Mouse (Mus musculus) kidney, adult 8-10 months (tissue): ENCODE measurements around the gene Erp44.
A peak's percentile ranks its signal among the peaks of the same experiment; 100 is the strongest.

Experiments used
- DNase-seq, 2 experiments: peaks; one replicate each; pipeline ENCODE4 v3.0.0; 2022

The Erp44 gene

GRCm38 (mm10) chr4:48236721-48237120 lies 42.6 kb downstream of the Erp44 start:
- no peak for DNase-seq

DNA sequence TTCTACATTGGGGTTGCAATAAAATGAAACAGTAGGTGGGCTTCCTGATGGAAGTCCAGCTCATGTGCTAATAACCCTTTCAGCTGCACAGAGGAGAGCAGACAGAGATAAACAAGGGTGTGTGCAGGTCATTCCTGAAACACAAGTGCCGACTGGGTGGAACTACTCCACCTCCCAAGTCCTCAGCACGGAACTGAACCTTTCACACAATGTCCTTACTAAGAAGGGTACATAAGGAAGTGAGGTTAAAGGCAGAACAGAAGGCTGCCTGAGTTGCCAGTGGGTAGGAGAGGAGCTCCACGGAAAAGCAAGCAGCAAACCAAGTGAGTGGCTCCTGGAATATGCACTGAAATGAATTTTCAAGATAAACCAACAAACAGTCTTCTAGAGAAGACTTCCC lies 52.6 kb downstream of the Erp44 start:
- no peak for DNase-seq

DNA sequence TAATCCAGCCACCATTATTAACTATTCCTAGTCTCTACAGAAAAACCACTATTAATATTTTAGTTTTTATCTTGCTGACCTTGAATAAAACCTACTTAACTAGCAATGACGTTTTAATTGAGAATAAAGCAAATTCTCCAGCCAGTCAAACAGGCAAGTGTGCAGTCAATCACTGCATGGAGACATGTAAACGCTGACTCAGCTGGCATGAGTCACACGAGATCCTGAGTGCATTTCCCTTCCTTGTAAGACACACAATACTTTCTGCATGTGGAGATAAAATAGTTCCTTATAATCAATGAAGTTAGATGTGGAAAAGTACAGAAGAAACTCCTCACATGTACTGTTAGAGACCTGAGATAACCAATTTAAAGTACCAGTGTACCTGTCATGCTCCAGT lies 53.8 kb downstream of the Erp44 start:
- DNase-seq, result no peak

GRCm38 (mm10) chr4:48225173-48225572 lies 54.2 kb downstream of the Erp44 start:
- DNase-seq, result peak; percentile 39 to 76

DNA sequence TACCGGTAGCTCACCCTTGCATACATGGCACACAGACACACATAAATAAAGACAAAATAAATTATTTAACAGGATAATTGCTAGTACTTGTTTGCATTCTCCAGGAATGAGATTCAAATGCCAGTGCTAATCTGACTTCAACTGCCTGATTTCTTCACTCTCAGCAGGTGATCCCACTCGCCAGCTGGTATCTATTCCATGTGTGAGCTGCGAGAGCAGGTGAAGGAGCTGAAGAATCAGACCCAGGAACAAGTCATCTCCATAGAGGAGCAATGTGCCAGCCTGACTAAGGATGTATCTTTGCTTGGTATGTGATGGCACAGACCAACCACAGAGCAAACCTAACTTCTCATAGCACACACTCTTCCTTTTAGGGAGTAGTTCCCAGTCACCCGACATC lies 75.8 kb downstream of the Erp44 start:
- no peak for DNase-seq

- DNase-seq, result no peak
Measured at GRCm38 (mm10) chr4:48198447-48198846, 80.9 kb downstream of the Erp44 start.

GRCm38 (mm10) chr4:48197925-48198324 lies 81.4 kb downstream of the Erp44 start:
- DNase-seq, result no peak

- no peak for DNase-seq
Measured at GRCm38 (mm10) chr4:48182115-48182806, 97.1 kb downstream of the Erp44 start.

DNA sequence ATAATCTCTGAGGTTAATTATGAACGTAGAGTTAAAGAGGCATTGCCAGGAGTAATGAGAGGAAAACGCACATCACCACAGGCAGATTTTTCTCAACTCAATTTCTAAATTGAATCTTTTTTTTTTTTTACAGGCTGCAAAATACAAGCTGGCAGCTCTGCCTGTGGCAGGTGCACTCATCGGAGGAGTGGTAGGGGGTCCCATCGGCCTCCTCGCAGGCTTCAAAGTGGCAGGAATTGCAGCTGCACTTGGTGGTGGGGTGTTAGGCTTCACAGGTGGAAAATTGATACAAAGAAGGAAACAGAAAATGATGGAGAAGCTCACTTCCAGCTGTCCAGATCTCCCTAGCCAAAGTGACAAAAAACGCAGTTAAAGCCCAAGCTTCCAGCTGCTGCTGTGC lies 98.0 kb downstream of the Erp44 start:
- no peak for DNase-seq

DNA sequence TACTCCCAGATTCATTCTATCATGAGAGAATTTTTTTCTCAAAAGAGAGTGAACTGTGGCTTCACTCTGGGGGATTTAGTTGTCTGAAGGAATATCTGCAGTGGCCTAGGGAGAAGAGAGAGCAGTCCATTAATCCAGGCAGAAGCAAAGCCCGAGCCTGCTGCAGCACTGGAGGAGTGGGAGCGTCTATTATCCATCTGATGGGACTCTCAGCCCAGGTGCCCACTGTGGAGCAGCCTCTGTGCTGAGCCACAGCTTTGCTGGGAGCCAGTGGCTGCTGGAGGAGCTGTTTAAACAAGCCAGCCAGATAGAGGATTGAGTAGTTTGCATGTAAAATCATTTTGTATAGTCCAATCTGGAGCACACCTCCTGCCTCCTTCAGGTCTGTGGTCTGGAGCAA lies 98.4 kb downstream of the Erp44 start:
- DNase-seq, result no peak

DNA sequence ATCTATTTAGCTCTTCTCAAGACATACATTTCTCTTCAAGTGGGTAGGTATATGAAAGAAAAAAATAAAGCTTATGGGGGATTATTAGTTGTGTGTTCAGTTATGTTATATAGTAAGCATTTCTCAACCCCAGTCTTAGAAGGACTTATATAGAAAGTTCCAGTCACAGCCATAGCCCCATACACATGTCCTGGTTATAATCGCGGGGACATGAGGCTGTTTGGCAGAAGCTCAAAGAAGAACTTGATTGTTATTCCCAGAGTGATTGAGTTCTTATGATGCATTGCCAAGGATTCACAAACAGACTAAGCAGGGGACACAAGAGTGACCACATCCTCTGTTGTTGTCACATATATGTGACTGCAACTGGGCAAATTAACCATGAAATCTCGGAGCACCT lies 103.7 kb downstream of the Erp44 start:
- no peak for DNase-seq

- no peak for DNase-seq
Measured at GRCm38 (mm10) chr4:48163851-48164250, 115.5 kb downstream of the Erp44 start.

GRCm38 (mm10) chr4:48160386-48160785 lies 119.0 kb downstream of the Erp44 start:
- no peak for DNase-seq

GRCm38 (mm10) chr4:48155864-48156263 lies 123.5 kb downstream of the Erp44 start:
- DNase-seq, result no peak

- DNase-seq, result no peak
Measured at GRCm38 (mm10) chr4:48153229-48153628, 126.1 kb downstream of the Erp44 start.

DNA sequence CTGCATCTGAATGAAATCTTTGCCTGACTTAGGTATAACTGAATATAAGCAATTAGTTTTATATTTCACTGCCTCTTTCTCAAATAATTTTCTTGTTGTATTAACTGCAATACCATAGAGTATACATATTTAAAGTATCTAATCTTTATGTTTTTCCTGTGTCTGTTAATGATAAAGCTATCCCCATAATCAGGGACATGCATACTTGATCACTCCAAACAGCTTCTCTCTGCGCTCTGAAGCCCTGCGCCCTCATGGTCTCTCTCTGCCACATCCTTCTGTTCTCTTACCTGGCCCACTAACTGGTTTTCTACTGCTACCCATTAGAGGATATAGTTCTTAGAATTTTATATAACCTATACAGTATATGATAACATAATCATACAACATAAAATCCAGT lies 129.9 kb downstream of the Erp44 start:
- no peak for DNase-seq
